Mouse (Mus musculus) thymus, adult 2 months (tissue): ENCODE results near the gene Gm28035. TPM values are rescaled to one million over a fixed set of nuclear protein-coding genes. Genes with fewer than 3 reads are reported as not detected.

Experiments used
- DNase-seq: peaks from one replicate; pipeline ENCODE4 v3.0.0; 2021
- H3K27ac ChIP-seq: fragments of 200-500 bp; 2 replicates; pipeline ENCODE4 v1.5.1; 2012; ENCODE audit warnings: low read length, control low read depth; ENCODE audit not compliant: control insufficient read depth, insufficient read depth
- H3K27me3 ChIP-seq: fragments of 200-500 bp; 2 replicates; pipeline ENCODE4 v1.6.1; 2012; ENCODE audit warnings: mild to moderate bottlenecking, low read length, moderate library complexity, mixed read lengths; ENCODE audit not compliant: control insufficient read depth, insufficient read depth
- H3K36me3 ChIP-seq: fragments of 200-500 bp; 2 replicates; pipeline ENCODE4 v1.6.1; 2012; ENCODE audit warnings: mild to moderate bottlenecking, low read length, moderate library complexity; ENCODE audit not compliant: control insufficient read depth, insufficient read depth
- H3K4me1 ChIP-seq: fragments of 200-500 bp; replicated peaks from 2 replicates; pipeline ENCODE4 v1.6.1; 2012; ENCODE audit warnings: low read length; ENCODE audit not compliant: control insufficient read depth, insufficient read depth
- H3K4me3 ChIP-seq: fragments of 200-500 bp; 2 replicates; pipeline ENCODE4 v1.5.1; 2012; ENCODE audit warnings: mild to moderate bottlenecking, low read length, control low read depth, moderate library complexity; ENCODE audit not compliant: control insufficient read depth, insufficient read depth
- CTCF ChIP-seq: fragments of 200-500 bp; IDR thresholded peaks from 2 replicates; pipeline ENCODE4 v1.5.1; 2012; ENCODE audit warnings: mild to moderate bottlenecking, control low read depth, low read length, moderate library complexity, borderline replicate concordance; ENCODE audit not compliant: control insufficient read depth, poor library complexity, insufficient read depth; ENCODE audit errors: extremely low read depth
- POLR2A ChIP-seq: fragments of 200-500 bp; IDR thresholded peaks from 2 replicates; pipeline ENCODE4 v1.6.1; 2012; ENCODE audit warnings: mild to moderate bottlenecking, low read length, control low read depth, moderate library complexity; ENCODE audit not compliant: control insufficient read depth, poor library complexity, insufficient read depth; ENCODE audit errors: extremely low read depth
- WGBS: fragments of 180-500 bp; shearing (Covaris S2); methylation state at CpG from one replicate; pipeline ENCODE4 v1.1.7; 2018; 5-methylcytosine and 5-hydroxymethylcytosine counted together
- polyA plus RNA-seq: library from polyadenylated mRNA; depleted of rRNA; stranded (reverse); fragments of >200 nt; gene quantifications from 2 replicates; pipeline ENCODE4 v1.2.3, GENCODE M21; 2012; rRNA removed

The Gm28035 gene
- polyA plus RNA-seq, 1 experiment, result 15.5 TPM

DNA sequence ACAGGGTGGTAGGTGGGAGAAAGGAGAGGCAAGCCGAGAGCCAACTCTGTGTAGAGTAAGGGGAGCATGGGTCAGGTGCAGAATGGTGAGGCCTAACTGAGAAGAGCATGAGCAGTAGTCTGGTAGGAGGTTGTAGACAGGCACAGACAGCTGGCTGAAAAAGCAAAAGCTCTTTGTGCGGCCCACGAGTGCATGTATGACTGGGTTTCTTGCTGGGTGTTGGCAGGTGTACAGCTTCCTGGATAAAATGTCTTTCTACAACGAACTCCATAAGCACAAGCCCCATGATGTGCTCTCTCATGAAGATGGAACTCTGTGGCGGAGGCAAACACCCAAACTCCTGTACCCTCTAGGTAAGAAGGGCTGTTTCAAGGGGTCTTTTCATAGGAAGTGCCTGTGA is 76.6 kb downstream of the Gm28035 start:
- Histone ChIP-seq H3K36me3 (peaks cover 81% of the 10 kb centered on the region), H3K27ac (no peak overlapping the region), H3K27me3 (no peaks in the 10 kb centered on the region), H3K4me1 (no peaks in the 10 kb centered on the region), H3K4me3 (no peak overlapping the region)
- 94% methylated on average over 5 of the region's 5 CpGs for whole genome bisulfite sequencing
- TF ChIP-seq POLR2A, result no peak
- TF ChIP-seq CTCF, result no peak
- DNase-seq, result no peak

GRCm38 (mm10) chr2:30319260-30319659 is 78.9 kb downstream of the Gm28035 start:
- no peak for DNase-seq
- no peaks in the 10 kb centered on the region for H3K4me1 ChIP-seq
- no peak overlapping the region for H3K27ac ChIP-seq
- 98% methylated on average over 4 of the region's 4 CpGs for WGBS
- H3K36me3 ChIP-seq, result peaks cover 81% of the 10 kb centered on the region
- no peak for TF ChIP-seq POLR2A
- TF ChIP-seq CTCF, result no peak
- no peak overlapping the region for H3K4me3 ChIP-seq
- no peaks in the 10 kb centered on the region for H3K27me3 ChIP-seq

DNA sequence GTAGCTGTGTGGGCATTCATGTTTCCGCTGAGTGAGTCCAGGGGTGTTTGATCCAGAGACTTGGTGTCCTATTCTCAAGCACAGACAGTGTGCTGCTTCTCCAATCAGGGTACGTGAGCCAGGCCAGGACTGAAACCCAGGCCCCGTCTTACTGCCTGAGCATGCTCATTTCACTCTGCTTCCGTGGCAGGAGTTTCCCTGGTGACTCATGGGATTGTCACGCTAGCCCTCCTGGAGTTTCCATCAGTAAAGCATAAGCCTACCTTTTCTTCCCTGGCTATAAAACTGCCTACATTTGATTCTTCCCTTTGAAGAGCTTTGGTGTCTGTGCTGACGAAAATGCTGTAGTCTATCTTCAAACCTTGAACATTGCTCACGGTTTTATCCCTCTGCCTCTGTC is 82.7 kb downstream of the Gm28035 start:
- TF ChIP-seq CTCF (no peak), POLR2A (no peak)
- no peak overlapping the region for H3K4me3 ChIP-seq

GRCm38 (mm10) chr2:30325296-30325695 is 84.9 kb downstream of the Gm28035 start:
- over 99% methylated on average over 5 of the region's 5 CpGs for WGBS
- no peak overlapping the region for H3K27ac ChIP-seq
- no peak overlapping the region for H3K4me3 ChIP-seq
- TF ChIP-seq POLR2A (no peak), CTCF (no peak)
- H3K36me3 ChIP-seq, result peaks cover 68% of the 10 kb centered on the region
- H3K4me1 ChIP-seq, result no peaks in the 10 kb centered on the region
- DNase-seq, result no peak
- H3K27me3 ChIP-seq, result no peaks in the 10 kb centered on the region

More for the DNA sequence above, 82.7 kb downstream of the Gm28035 start:
- Histone ChIP-seq H3K4me1 (no peaks in the 10 kb centered on the region), H3K36me3 (peaks cover 70% of the 10 kb centered on the region), H3K27ac (no peak overlapping the region), H3K27me3 (no peaks in the 10 kb centered on the region)
- DNase-seq, result no peak
- WGBS, result 95% methylated on average over 7 of the region's 7 CpGs

DNA sequence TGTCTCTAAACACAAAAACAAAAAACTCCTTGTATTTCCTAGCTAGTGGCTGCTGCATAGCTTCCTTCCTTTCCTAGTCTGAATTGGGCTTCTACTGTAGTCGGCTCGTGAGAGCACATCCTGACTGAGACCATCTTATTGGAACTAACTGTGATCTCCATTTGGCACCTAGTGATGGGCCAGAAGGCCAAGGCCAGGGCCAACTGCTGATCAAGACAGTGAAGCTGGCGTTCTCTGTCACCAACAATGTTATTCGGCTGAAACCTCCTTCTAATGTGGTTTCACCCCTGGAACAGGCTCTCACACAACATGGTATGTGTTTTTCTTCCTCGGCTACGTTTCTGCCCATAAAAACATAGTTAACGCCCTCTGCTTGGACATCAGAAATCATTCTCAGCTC is 86.9 kb downstream of the Gm28035 start:
- Histone ChIP-seq H3K4me3 (no peak overlapping the region), H3K27me3 (no peaks in the 10 kb centered on the region), H3K4me1 (no peaks in the 10 kb centered on the region), H3K27ac (no peak overlapping the region), H3K36me3 (peaks cover 75% of the 10 kb centered on the region)
- DNase-seq, result no peak
- 96% methylated on average over 7 of the region's 7 CpGs for WGBS
- TF ChIP-seq CTCF, result no peak
- TF ChIP-seq POLR2A, result no peak

DNA sequence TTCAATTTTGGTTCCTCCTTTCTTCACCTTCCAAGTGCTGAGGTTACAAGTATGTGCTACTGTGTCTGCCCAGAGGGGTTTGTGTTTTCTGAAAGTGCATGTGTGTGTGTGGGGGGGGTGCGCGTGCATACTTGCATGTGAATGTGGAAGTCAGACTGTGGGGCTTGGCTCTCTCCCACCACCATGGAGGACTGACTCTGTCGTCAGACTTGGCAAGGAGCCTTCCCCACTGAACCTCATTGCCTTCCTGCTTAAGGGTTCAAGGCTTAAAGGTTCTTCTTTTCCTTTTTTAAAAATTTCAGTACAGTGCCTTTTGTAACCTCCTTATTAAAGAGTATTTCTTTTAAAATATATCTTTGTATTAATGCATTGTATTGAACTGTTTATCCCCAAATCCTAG is 88.4 kb downstream of the Gm28035 start:
- no peak for DNase-seq
- WGBS, result 87% methylated on average over 3 of the region's 3 CpGs
- TF ChIP-seq POLR2A, result no peak
- TF ChIP-seq CTCF, result no peak
- H3K27ac ChIP-seq, result no peak overlapping the region
- no peaks in the 10 kb centered on the region for H3K27me3 ChIP-seq
- no peak overlapping the region for H3K4me3 ChIP-seq
- H3K4me1 ChIP-seq, result no peaks in the 10 kb centered on the region
- peaks cover 75% of the 10 kb centered on the region for H3K36me3 ChIP-seq

Other genes with a start within 250 kb of the Gm28035 start
- 18.3 and 23.1 TPM in 2 replicates for gene Wdr34, start 191.7 kb upstream of the Gm28035 start, polyA plus RNA-seq
- gene Set, start 183.2 kb upstream of the Gm28035 start, polyA plus RNA-seq, result 71.7 and 103 TPM in 2 replicates
- 8.0 and 8.8 TPM in 2 replicates for gene Pkn3, start 162.9 kb upstream of the Gm28035 start, polyA plus RNA-seq
- 146 and 160 TPM in 2 replicates for gene Zdhhc12, start 146.9 kb upstream of the Gm28035 start, polyA plus RNA-seq
- 140 and 153 TPM in 2 replicates for gene Zer1, start 116.0 kb upstream of the Gm28035 start, polyA plus RNA-seq
- gene Tbc1d13, start 106.8 kb upstream of the Gm28035 start, polyA plus RNA-seq, result 92.3 and 92.9 TPM in 2 replicates
- gene Endog, start 69.1 kb upstream of the Gm28035 start, polyA plus RNA-seq, result 37.8 and 40.3 TPM in 2 replicates
- gene Spout1, start 62.1 kb upstream of the Gm28035 start, polyA plus RNA-seq, result 41.9 and 44.9 TPM in 2 replicates
- 32.3 and 35.3 TPM in 2 replicates for gene Kyat1, start 34.7 kb upstream of the Gm28035 start, polyA plus RNA-seq
- gene Lrrc8a, start 2.9 kb upstream of the Gm28035 start, polyA plus RNA-seq, result 27.3 and 31.0 TPM in 2 replicates
- 10.7 and 18.1 TPM in 2 replicates for gene Phyhd1, start 25.6 kb downstream of the Gm28035 start, polyA plus RNA-seq
- gene Gm28038, start 40.5 kb downstream of the Gm28035 start, polyA plus RNA-seq, result not detected in 2 replicates
- gene Dolk, start 45.8 kb downstream of the Gm28035 start, polyA plus RNA-seq, result 20.0 and 22.1 TPM in 2 replicates
- 77.4 and 107 TPM in 2 replicates for gene Nup188, start 45.8 kb downstream of the Gm28035 start, polyA plus RNA-seq
- gene Sh3glb2, start 118.8 kb downstream of the Gm28035 start, polyA plus RNA-seq, result 253 and 265 TPM in 2 replicates
- gene Miga2, start 123.7 kb downstream of the Gm28035 start, polyA plus RNA-seq, result 25.8 and 28.7 TPM in 2 replicates
- 97.2 and 98.9 TPM in 2 replicates for gene Dolpp1, start 151.7 kb downstream of the Gm28035 start, polyA plus RNA-seq
- gene Crat, start 175.2 kb downstream of the Gm28035 start, polyA plus RNA-seq, result 93.9 and 96.4 TPM in 2 replicates
- 180 and 227 TPM in 2 replicates for gene Ptpa, start 175.5 kb downstream of the Gm28035 start, polyA plus RNA-seq
- gene Ier5l, start 233.7 kb downstream of the Gm28035 start, polyA plus RNA-seq, result 7.2 and 7.7 TPM in 2 replicates